Mouse (Mus musculus) frontal cortex, adult (tissue): ENCODE measurements around the gene 1700069L16Rik.

Source experiments
- ATAC-seq: cut with Nextera tagmentation; 2 replicates; pipeline ENCODE4 v1.9.2; 2017; ENCODE audit warnings: mild to moderate bottlenecking, moderate library complexity, mixed read lengths; ENCODE audit not compliant: low TSS enrichment

The 1700069L16Rik gene

DNA sequence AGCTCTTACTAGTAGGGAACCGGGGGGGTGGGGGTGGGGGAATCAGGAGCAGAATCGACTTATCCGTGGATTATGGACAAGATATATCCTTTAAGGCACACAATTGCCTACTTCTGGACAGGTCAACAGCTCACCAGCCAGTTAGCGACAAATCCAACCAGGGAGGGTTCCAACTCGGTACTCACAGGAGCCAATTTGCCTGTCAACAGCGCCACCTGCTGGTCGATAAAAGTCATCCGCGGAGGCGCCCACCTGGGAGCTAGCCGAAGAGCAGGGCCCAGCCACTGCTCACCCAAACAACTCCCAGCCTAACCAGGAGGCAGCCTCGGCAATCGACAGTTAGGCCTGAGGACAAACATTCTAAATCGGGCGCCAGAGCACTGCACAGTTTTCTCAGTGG, at the start of gene 1700069L16Rik:
TSS of gene 1700069L16Rik (minus strand) at position 327 of the 400 bp plus-strand sequence.
- ATAC-seq: peak; percentile 74; the same call in 1 of the 2 replicates

DNA sequence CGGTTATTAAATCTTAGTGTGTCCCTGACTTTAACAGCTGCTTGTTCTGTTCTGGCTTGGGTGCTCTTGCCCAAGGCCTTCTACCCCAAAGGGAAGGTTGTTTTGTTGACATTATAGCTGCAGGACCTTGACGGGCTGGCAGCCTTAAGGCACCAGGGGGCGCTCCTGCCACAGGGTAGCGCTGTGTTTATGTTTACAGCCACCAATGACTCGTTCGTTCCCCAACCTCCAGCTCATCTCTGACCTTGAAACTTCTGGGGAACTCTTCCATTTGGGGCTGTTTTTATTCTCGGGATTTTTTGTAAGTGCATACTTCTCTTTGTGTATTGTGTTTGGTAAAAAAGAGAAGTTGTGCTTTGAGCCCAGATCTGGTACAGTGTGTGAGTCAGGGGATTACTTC, 49.1 kb upstream of the 1700069L16Rik start:
- ATAC-seq: 0 out of 2 replicates have a peak, but pooled peaks have one; percentile 35

DNA sequence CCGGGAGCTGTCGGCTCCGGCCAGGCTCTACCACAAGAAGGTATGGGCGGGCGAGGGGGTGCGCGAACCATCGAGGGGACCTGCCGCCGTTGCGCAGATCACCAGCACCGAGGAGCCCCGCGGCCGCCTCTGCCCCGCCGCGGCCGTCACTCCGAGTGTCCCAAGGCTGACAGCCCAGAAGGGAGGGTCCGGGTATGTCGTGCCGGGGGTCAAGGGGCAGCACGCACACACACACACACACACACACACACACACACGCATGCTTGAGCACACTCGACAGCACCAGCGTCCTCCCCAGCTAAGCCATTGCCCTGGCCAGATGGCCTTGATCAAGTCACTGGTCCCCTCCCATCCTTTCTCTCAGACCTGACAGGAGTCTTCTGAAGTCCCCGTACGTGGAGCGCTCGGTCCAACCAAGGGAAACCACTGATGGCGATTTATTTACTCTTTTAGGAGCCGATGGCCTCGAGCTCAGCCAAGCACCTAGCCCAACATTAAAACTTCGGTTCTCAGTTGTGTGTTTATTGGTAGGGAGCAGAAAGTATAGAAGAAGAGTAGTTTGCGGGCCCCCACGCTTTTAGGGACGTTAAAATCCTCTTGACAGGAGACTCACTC, 48.4 kb upstream of the 1700069L16Rik start:
- ATAC-seq: 0 out of 2 replicates have a peak, but pooled peaks have one; percentile 4

DNA sequence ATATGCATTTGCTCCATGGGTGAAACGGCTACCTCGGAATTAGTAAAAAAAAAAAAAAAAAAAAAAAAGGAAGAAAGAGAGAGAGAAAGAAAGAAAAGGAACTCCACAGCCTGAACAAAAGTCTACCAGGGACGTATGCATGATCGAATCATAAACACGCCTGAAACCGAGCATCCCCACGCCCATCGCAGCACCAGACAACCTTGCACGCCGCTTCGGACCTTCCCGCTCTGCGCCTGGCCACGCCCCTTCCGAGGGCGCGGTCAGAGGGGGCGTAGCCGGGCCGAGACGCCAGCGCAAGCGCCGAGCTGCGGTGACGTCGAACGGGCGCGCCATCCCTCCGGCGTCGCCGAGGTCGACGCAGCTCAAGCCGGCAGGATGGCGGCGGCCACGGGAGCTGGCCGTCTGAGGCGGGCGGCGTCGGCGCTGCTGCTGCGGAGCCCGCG, 47.9 kb upstream of the 1700069L16Rik start, which contains the start of the genes Sart3 and Iscu:
TSS of gene Sart3 (minus strand) at position 61 of the 446 bp plus-strand sequence.
TSS of gene Iscu (plus strand) at position 299 of the 446 bp plus-strand sequence.
- peak; percentile 60 for ATAC-seq

DNA sequence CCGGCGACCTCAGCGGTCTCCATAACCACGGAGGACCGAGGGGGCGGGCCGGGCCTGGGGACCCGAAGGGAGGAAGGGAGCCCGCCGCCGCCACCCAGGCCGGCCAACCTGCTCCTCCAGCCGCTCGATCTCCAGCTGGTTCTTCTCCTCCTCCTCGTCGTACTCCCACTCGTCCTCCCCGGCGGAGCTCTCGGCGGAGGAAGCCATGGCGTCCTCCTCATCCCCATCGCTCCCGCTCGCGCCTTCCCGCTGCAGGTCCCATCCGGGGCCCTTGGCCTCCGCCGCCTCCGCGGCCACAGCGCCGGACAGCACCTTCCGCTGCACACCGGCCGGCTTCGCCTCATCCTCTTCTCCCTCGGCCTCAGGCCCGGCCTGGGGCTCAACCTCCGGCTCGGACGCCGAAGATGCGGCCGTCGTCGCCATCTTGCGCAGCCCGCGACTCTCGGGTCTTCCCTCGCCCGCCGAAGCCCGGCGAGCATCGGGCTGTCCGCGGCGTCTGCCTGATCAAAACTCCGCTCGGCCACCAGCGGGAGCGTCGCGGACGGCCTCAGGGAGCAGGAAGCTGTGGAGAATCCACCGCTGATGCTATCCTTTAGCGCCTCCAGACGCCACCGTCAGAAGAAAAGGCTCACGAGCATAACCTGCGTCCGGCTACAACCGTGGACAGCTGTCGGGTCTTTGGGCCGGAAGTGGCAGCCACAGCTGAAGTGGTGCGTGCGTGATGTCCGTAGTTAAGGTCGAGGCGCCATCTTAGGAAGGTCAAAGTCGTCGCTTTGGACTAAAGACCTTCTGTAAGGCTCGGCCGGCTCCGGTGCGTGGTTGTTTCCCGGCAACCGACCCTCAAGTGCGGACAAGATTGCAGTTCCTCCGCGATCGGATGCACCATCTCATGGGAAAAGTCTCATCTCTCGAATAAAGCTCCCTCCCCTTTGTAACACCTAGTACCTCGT, 46.9 kb upstream of the 1700069L16Rik start:
- peak; percentile 45 for ATAC-seq

DNA sequence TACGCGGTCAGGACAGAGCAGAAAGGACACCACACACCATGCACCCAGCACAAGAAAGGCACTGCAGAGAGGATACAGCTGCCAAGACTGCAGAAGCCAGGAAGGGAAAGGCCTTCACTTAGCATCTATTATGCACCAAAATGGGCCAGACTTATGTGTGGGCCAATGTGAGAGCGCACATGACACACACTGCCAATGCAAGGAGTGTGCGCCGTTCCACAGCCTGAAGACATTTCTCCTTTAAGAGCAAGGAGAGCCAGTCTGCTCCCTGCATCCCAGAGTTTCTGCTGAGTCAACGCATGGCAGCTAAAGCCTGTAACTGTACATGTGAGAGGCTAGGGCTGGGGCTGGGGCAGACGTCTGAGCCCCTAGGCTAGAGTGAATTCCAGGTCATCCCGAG, 44.2 kb upstream of the 1700069L16Rik start:
- 0 out of 2 replicates have a peak, but pooled peaks have one; percentile 28 for ATAC-seq

DNA sequence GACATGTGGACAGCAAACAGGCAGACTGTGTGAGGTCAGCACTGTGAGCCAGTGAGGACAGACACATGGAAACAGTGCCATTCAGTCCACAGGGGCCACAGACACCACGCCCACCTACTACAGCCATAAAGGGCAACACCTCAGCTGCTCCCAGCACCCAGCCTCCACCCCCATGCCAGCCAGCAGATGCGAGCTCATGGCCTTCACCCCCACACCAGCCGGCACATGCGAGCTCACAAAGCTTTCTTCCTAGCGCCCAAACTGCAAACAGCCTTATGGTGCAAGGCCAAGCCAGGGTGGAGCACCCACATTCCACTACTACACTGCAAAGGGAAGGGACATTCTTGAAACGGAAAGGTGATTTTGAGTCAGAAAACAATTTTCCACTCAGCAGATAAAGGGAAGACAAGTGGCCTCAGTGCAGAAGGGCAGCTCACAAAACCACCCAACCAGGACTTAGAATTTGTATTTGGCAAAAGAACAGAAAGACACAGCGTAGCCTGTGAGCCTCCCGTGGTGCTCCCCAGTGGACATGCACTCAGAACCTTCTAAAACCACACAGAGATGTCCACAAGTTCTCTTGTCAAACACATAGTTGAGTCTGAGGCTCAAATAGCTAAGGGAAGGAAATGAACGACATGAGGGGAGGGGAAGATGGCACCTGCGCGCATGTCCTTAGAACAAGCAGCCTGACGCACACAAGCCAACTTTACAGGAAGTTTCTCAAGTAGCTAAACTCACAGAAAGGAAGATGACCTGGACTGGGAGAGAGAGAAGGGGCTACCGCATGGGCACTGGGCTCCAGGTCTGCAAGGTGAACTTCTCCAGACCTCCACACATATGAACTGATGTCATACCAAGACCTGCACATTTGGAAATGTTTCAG, 41.3 kb upstream of the 1700069L16Rik start:
- ATAC-seq: no peak

DNA sequence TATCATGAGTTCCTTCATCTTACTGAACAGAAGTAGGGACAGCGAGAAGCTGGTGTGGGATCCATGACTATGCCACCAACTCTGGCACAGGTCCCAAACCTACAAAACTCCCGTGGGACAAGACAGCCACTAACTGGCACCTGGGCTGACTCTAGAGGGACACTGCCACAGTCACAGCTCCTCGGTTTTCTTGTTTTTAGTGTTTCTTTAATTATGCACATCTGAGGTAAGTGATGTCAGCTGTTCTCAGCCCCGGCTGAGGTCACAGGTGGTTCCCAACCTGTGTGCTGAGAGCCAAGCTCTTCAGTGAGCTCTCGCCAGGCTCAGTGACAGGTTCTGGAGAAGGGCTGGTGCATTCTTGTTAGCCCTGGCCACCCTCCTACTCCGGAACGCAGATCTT, 39.9 kb upstream of the 1700069L16Rik start:
- no peak for ATAC-seq

DNA sequence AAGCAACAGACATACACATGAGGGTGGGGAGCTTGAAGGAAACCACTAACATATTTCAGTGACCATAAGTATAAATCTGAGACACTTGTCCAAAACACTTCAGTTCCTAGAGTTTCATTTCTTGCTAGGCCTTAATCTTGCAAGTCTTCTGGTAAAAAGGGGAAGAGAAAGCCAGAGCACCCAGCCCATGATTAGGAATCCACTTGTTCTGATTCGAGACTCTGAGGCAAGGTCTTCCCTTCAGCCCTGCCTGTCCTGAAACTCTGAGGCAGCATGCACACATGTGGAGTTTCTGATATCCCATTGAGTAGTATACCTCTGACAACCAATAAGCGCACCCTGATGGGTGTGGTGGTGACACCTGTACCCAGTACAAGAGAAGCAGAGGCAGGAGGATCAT, 37.0 kb upstream of the 1700069L16Rik start:
- ATAC-seq: no peak

DNA sequence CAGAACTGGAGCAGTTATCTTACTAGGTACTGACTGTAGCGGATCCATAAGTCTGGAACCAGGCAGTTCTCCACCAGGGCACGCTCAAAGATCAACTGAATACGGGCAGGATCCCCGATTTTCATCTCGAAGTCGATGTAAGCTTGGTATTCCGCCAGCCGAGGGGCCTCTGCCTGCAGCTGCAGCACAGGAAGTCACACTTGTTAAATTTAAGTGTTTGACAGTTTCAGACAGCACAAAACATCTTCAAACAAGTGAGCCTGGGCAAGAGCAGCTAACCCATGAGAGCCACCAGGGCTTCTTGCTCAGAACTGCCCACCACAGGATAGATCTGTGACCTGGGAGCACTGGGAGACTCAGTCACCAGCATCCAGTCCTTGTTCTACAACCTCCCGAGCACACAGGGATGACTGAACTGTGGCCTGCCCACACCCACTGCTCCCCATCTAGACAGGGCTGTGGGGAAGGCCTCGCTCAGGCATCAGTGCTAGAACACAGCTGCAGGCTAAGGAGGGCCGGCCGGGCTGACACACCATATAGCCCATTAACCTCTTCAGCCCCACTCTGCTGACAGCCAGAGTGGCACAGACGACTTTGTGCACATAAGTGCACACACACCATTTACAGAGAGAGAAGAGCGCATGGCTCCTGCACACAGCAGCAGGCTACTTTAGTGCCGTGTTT, 30.9 kb upstream of the 1700069L16Rik start:
- no peak for ATAC-seq

DNA sequence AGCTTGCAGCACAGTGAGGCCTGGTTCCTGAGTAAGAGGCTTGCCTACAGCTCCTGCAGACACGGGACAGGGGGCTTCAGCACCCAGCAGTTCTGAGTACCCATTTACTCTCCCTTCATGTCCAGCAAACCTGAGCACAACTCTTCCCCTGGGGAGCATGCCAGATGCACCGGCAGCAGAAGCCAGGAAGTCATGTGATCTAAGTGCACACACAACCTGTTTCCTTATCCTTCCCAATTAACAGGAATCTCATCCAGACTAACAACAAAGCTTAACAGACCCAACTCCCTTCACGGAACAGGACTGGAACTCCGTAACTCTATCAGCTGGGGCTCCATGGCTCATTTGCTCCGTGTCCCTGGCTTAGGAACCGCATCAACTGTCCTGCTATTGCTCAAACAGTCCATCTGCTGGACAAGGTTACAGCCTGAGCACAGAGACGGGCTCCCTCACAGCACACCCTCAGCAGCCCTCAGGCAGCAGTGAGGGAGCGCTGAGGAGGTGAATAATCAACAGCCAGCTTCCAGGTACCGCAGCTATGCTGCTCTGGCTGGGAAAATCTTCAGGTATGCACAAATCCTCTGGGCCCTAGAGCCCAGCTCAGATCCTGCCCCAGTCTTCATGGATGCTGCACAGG, 27.1 kb upstream of the 1700069L16Rik start:
- ATAC-seq: no peak

DNA sequence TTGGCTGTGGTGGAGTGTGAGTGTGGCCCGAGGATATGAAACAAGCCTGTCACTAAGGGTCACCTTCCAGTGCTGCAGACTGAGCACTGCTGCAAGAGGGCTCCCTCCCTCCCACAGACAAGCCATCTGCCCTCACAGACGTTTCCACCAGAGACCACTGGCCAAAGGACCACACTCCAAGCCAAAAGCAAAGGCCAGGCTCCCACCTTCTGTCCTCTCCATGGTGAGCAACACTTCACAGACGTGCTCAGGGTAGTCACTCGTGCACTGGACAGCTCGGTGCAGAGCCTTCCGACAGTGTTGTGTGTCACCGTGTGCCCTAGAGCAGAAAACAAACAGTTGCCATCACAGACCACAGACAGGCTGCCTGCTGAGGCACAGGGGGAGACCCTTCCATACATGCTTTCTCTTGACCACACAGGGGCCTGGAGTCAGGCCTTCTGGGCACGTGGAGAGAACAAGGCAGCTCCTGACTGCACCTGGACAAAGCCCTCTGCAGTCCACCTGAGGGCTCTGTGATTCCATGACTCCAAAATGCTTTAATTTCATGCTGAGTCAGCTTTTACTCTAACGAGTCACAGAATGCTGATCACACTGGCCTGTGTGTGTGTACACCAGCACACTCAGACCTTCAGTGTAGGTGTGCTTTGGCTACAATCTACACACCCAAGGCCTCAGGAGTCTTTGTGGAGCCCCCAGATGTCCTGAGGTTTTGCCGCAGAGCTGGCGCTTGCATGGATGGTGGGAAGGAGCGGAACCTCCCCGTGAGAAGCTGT, 24.2 kb upstream of the 1700069L16Rik start:
- no peak for ATAC-seq

DNA sequence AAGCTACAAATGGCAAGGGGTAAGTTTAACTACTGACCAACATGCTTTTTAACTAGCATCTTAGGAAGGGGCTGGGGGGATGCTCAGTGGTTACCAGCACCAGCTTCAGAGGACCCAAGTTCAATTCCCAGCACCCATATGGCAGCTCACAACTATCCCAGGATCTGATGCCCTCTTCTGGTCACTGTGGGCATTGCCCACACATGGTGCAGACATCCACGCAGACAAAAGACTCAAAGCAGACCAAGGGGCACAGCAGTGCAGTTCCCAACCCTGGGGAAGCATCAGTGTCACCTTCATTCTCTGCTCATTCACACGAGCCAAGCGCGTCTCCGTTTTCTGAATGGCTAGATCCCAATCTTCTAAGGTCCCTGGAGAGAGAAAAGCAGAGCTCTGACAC, 23.1 kb upstream of the 1700069L16Rik start:
- ATAC-seq: no peak

DNA sequence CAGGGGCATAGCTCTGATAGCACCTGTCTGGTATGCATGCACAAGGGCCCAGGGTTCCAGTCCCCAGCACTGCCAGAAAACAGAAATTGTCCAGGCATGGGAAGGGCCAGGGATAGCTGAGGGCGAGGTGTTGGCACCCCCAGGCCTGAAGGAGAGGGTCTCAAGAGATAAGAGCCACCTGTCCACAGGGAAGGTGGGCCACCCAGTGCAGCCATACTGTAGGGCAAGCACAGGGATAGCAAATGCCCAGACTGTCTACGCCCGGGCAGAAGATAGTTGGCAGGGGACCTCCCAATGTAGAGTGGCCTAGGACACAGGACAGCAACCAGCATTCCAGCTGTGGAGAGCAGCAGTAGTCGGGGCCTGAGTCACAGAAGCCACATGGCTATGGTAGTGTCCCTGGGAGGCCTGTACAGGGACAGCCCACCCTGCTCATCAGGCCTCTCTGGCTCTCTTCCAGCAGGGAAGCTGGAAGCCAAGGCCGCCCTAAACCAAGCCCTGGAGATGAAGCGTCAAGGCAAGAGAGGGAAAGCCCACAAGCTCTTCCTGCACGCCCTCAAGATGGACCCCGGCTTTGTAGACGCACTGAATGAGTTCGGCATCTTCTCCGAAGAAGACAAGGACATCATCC, 13.2 kb upstream of the 1700069L16Rik start:
- no peak for ATAC-seq

DNA sequence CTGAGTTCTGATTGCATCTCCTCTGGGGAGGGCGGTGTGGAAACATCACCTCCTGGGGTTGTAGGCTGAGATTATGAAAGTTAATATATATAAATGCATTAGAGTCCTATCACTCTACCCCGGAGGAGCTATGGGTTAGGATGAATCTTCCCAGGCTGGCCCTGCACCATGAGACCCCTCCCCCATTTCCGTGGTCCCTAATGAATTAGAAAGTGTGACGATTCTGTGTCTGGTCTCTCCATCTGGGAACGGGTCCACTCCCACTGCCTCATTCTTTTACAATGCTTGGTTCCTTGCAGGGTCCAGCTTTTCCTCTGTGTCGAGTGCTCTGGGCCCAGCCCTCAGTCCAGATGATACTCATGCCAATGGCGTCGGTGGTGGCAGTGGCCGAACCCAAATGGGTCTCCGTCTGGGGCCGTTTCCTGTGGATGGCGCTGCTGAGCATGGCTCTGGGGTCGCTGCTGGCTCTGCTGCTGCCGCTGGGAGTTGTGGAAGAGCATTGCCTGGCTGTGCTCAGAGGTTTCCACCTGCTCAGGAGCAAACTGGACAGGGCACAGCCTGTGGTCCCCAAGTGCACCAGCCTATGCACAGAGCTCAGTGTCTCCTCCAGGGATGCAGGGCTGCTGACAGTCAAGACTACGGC, 12.1 kb upstream of the 1700069L16Rik start:
- ATAC-seq: no peak

DNA sequence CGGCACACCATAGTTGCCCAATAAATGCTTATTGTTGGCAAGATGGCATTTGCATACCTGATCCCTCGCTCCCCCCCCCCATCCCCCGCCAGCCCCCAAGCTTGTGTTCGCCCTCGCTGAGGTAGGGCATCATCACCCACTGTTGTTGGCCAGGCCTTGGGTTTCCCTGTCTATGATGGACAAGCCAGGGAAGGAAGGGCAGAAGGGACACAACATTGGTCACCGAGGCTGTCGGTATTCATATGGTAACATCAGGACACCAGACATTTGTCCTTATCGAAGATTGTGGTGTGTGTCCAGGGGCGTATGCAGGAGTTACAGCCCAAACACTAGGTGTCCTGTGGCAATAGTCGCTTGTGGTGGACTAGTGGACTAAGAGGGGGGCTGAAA, 11.5 kb upstream of the 1700069L16Rik start:
- no peak for ATAC-seq

DNA sequence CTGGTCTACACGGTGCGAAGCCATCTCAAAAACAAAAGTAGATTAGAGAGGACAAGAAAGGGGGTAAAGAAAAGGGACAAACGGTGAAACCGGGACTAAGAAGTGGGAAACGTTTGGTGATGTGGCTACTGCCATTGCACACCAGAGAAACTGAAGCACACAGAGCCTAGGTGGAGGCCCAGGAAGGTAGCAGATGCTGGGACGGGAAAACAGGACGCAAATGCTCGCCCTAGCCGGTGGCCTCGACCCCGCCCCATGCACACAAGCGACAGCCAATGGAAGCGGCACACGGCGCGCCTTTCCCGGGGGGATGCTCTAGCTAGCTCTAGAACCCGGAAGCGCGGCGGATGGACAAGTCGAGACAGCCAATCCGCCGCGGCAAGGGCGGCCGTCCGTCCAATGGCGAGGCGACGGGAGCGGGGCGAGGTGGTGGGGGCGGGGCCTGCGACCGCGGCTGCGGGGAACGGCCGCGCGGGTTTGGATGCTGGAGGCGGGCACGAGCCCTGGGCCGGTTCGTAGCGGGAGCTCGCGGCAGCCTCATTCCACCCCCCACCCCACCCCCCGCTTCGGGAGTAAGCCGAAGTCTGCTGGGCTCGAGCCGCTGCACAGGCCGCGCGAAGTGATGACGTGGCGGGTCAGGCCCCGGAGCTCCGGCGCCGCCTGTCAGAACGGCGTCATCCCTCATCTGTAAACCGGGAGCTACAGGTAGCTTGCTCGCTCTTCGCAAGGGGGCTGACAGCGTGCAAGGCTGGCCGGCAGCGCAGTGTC, 11.0 kb upstream of the 1700069L16Rik start, which contains the start of gene Ficd:
TSS of gene Ficd (plus strand) at position 459 of the 768 bp plus-strand sequence.
- ATAC-seq: peak; percentile 93

DNA sequence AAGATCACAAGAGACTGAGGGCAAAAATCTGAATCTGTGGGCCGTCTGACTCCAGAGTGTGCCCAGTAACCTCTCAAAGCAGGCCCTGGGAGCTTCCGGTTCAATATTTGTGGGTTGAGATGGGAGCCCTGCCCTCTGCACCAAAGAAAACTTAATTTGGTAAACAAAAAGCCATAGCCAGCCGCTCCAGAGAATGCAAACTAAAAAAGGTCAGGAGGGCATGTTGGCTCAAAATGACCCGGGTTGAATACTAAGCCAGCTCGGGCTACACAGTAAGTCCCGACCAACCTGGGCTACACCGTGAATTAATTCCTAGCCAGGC, 10.4 kb upstream of the 1700069L16Rik start:
- no peak for ATAC-seq
